Mouse (Mus musculus): ENCODE results near the gene Arsb. TPM values are rescaled to one million over a fixed set of nuclear protein-coding genes. Genes with fewer than 3 reads are reported as not detected.

The Arsb gene
- total RNA-seq, 2 experiments from 2014 or later, result 6.1 to 7.9 TPM

GRCm38 (mm10) chr13:93909847-93910246 is 138.4 kb downstream of the Arsb start:
- intact Hi-C loops (cut with DNase I; ENCODE audit: low total_unique reads), result no loop called here
- DNase-seq, result no peak

DNA sequence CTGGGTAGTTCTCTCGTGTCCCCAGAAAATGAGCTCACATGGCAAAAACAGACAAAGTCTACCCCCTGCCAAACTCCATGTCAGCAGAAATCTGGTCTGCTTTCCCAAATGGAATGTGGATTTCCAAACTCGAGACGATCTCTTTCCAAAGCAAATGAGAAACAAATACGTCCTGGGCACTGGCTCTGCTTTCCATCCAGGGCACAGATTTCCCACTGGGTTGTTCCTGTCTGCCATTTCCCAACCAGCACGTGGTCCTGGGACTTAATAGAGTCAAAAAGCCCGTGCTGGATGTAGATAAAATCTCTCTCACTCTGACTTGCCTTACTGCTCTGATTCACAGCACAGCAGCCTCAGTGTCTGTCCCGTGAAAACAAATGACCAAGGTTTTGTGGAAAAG is 139.6 kb downstream of the Arsb start:
- DNase-seq, result no peak
- intact Hi-C loops (cut with DNase I; ENCODE audit: low total_unique reads), result no loop called here

DNA sequence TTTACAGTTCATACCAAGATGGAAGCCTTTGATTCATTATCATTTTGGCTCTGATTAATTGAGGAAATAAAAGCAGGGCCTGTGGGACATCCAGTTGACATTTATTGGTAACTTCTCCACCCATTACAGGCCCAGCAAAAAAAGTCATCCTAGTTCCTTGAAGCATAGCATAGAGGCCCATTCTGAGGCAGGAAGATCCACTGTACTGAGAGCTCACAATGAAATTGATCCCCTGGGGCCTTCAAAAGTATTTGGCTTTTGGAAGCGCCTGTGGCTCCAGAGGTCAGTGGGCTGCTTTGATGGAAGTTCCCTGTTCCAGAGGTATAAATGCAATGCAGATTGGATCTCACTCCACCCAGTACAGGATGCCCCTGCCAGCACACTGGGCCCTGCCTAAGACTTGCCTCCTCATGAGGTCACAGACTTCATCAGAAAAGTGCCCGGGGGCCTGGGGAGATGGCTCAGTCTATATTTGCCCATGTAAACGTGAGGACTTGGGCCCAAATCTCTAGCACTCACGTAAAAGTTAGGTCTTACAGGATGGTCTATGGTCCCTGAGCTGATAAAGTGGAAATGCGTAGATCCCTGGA is 141.0 kb downstream of the Arsb start:
- DNase-seq, result no peak
- intact Hi-C loops (cut with DNase I; ENCODE audit: low total_unique reads), result no loop called here

DNA sequence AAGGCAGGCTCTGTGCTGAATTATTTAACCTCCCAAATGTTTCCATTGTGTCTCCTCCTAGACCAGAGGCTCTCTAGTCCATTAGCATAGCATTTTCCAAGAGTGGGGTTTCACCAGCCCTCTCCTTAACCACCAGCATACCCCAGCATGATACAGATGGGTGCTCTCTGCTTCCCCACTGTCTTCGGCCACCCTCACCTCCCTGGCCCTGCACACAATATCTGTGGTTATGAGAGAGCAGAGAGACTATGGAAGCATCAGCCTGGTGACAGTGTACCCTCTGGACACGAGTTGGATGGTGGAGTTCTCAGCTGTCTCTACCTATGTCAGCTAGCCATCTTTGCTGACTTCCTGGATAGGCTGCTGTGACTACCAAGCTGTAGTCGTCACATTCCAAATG is 142.8 kb downstream of the Arsb start:
- DNase-seq, result no peak
- intact Hi-C loops (cut with DNase I; ENCODE audit: low total_unique reads), result no loop called here

DNA sequence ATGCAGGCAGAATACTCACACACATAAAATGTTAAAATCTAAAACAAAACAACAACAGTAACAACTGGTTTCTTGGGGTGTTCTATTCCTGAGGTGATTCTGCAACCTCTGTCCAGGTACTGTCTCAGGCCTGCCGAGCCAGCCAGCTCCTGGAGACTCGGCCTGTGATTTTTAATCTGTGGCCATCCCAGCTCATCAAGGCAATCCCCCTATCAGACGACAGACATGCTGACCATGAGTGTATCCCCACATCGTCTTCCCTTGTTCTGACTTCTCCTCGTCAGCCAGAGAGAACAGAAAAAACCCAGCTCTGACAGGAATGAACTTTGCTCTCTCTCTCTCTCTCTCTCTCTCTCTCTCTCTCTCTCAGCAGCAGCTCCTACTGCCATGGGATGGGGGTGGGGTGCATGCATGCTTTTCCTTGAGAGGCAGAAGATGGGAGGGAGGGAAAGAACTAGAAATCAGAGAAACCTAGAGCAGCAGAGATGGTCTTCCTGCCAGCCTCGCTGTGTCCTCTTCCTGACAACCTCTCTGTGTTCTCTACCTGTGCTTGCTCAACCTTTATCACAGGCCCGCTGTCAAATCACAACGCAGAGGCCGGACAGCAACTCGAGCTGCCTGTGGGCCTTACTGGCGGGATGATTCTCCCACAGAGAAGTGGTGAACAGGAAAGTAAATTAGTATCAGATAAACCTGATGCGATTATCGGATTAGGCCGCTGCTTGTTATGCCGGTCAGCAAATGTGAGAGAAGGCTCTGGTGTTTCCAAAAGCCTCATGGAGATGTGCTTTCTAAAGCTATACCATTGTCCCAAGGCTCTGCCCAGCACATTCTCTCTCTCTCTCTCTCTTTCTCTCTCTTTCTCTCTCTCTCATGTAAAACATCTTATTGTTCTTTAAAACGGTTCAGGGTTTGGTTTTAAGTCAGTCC is 144.5 kb downstream of the Arsb start:
- no peak for DNase-seq
- intact Hi-C loops (cut with DNase I; ENCODE audit: low total_unique reads), result no loop called here

GRCm38 (mm10) chr13:93919536-93919935 is 148.1 kb downstream of the Arsb start:
- intact Hi-C loops (cut with DNase I; ENCODE audit: low total_unique reads), result no loop called here
- no peak for DNase-seq

DNA sequence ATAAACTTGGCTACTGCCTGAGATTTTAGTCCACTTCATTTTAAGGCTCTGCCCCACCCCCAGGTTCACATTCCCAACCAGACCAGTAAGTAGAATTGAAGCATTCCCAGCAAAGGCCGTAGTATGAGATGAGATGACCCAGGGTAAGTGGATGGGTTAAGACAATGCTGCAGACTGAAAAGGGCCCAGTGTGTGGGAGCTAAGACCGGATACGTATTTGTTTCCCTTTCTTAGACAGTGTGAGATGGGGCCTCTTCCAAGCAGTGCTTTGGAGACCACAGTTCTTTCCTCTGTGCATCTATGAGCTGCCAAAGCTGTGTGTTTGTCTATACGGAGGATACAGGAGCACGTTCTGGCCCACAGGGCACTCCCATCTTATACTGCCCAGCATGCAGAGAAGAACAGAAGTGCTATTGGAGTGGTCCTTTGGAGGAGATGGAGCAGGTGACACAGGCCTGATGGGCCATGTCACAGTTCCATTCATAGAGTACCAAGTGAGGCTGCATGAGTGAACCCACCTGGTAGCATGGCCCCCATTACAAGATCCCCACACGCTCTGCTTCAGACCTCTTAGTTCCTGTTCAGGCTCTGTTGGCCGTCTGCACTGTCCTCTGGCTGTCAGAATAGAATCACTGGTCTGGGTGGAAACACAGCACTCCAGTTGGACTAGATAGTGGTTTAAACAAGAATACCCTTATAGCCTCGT is 148.8 kb downstream of the Arsb start:
- intact Hi-C loops (cut with DNase I; ENCODE audit: low total_unique reads), result no loop called here
- DNase-seq, result no peak

- intact Hi-C loops (cut with DNase I; ENCODE audit: low total_unique reads), result no loop called here
- peak; percentile 45 for DNase-seq
Measured at GRCm38 (mm10) chr13:93920786-93921300, 149.4 kb downstream of the Arsb start.

DNA sequence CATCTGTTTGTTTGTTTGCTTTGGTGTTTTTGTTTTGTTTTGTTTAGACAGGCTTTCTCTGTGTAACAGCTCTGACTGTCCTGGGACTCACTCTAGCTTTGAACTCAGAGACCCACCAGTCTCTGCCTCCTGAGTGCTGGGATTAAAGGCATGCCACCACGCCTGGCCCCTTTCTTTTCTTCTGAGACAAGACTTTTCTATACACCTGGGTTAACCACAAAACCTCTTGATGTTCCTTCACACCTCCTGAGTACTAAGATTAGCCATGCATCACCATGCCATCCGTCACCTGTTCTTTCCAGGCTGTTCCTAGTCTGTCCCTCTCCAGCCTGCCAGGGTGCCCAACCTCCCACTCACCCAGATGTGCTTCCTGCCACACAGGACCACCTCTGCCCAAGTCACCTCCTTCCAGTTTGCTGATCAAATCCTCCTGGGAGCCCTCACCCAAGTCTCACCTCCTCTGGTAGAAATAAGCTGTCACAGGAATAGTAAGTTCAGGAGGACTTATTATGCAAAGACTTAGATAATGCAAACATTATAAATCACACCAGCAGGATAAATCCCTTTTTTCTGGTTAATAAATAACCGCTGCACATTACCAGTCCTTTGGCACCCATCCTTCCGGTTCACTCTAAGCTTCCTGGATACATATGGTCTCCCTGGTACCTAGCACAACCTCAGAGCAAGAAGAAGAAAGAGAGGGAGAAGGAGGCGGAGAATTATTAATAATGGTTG is 150.6 kb downstream of the Arsb start:
- DNase-seq, result no peak
- intact Hi-C loops (cut with DNase I; ENCODE audit: low total_unique reads), result no loop called here

GRCm38 (mm10) chr13:93922566-93922910 is 151.1 kb downstream of the Arsb start:
- intact Hi-C loops (cut with DNase I; ENCODE audit: low total_unique reads), result no loop called here
- DNase-seq, result peak; percentile 26

DNA sequence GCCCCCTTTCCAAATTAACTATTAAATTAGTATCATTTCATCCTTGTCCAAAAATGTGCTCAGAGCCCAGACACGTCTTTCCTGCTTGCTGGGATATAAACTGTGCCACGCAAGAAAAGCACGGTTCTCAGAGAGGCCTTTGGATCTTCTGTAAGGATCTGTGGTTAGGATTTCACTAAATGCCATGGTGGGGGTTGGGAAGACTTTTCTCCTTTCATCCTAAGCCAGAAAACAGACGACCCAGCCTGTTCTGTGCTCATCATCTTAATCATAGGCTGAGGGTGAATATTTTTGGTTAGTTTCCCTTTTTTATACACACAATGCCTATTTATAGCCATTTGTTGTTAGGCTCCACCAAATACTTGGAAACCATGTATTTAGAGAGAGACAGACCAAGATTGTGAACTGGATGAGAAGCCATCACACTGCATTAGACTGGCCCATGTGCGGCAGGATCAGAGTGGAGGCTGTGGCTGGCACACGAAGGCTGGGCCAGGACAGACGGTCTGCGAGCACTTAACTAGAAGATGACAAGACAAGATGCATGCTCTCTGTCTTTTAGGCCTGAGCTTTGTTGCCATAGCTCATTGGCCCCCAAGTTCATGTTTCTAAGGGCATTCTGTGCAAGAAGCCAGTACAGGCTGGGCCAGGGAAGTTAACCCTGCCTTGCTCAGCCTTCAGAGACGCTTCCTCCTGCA is 153.5 kb downstream of the Arsb start:
- DNase-seq, result no peak
- intact Hi-C loops (cut with DNase I; ENCODE audit: low total_unique reads), result no loop called here

DNA sequence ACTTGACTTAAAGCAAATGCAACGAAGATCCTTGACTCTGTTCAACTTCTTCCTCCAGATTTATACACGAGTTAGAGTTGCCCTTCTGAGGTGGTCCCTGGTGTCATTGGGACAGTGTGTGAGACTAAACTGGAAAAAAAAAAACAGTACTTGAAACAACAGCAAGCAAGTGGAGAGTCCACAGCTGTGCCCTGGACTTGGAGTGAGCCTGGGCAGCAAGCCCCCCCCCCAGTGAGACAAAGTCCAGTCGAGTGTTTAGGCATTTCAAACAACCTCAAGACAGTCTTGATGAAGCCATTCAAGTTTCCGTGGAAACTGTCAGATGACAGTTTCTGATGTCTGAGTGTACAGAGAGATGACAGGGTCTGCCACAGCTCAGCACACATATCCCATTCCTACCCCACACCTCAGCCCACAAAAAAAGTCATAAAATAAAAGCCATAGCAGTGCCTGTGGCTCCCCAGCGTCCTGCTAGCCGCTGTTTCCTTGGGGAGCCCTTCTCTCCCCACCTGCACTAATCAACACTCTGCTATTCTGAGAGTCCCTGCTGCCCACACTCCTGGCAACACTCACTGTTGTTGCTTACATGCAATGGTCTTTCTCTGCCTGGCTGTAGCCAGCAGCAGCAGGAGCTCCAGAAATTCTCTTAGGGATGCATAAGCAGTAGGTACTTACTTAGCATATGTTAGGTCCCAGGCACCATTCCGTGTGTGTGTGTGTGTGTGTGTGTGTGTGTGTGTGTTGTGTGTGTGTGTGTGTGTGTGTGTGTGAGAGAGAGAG is 159.3 kb downstream of the Arsb start:
- no peak for DNase-seq
- intact Hi-C loops (cut with DNase I; ENCODE audit: low total_unique reads), result no loop called here

GRCm38 (mm10) chr13:93936455-93936854 is 165.0 kb downstream of the Arsb start:
- intact Hi-C loops (cut with DNase I; ENCODE audit: low total_unique reads), result no loop called here
- DNase-seq, result no peak

DNA sequence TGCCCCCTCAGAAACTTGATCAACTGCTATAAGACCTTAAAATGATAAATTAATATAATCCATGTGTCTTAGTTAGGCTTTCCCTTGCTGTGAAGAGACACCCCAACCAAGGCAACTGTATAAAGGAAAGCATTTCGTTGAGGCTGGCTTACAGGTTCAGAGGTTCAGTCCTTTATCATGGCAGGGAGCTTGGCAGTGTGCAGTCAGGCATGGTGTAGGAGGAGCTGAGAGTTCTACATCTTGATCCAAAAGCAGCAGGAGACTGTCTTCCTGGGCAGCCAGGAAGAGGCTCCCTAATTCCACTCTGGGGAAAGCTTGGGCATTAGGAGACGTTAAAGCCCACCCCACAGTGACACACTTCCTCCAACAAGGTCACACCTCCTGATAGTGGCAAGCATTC is 166.7 kb downstream of the Arsb start:
- DNase-seq, result no peak
- intact Hi-C loops (cut with DNase I; ENCODE audit: low total_unique reads), result no loop called here

DNA sequence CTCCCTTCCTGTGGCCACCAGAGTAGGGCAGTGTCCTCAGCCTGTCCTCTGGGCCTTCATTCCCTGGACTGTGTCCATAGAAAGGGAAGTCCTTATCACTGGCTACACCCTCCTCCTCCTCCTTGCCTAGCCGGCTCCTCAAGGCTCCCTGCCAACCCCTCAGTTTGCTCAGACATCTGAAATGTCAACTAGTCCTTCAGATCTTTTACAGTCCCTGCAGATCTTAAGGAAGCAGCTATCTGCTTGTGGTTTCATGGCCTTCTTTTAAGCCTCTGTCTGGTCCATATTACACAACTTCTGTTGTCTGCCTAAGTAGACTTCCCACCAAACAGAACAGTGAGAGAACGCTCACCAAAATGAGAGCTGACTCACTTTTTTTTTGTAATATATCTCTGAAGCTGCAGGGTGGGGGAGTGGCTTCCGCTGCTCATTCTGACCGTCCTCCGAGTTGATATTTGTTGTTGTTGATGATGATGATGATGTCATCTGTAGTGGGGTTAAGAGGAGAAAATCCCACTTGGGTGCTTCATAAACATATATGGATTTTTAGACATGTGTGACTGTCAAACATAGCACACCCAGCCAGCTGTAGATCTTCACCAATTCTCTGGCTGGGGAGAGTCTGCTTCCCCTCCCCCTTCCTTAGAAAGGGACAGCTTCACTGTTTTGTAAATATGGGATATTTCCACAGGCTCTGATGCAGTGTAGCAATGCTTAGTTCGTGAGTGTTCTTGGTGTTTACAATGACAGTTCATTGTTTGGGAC is 168.1 kb downstream of the Arsb start:
- DNase-seq, result peak; percentile 57
- intact Hi-C loops (cut with DNase I; ENCODE audit: low total_unique reads), result no loop called here

GRCm38 (mm10) chr13:93940742-93941531 is 169.5 kb downstream of the Arsb start:
- intact Hi-C loops (cut with DNase I; ENCODE audit: low total_unique reads), result no loop called here
- peak; percentile 51 for DNase-seq

DNA sequence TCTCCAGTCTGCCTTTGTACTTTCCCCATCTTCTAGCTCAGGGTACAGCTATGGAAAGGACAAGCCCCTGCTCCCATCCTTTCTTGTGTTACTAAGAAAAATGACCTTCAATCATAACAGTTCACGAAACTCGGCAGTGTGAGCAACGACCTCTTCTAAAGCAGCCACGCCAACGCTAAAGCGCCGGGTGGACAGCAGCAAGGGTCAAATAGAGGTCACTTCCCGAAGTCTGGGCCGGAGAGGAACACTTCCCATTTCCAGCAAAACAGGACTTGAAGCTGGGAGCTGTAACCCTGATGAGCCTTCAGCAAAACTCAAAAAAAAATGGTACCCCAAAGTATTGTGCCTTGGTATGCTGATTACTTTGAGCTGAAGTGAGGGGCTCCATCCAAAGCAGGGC is 179.6 kb downstream of the Arsb start:
- DNase-seq, result peak; percentile 18
- intact Hi-C loops (cut with DNase I; ENCODE audit: low total_unique reads), result no loop called here

All from gastrocnemius, postnatal 14 days (tissue).